Mouse (Mus musculus) c-Kit-positive CD71-positive TER-119-negative erythroid progenitor cells, embryonic 14.5 days (primary cell): Measurements from ENCODE around the gene Vps35l.

Experiments
- DNase-seq: peaks from one replicate; pipeline ENCODE4 v3.0.0-alpha.2; 2013; ENCODE audit warnings: low read depth

The Vps35l gene

GRCm38 (mm10) chr7:118739975-118740531 lies at the start of gene Vps35l:
TSS of gene Vps35l (plus strand) at chr7:118740226.
- peak; percentile 75 for DNase-seq

GRCm38 (mm10) chr7:118691287-118691686 lies 48.7 kb upstream of the Vps35l start:
- DNase-seq, result no peak

GRCm38 (mm10) chr7:118696146-118696545 lies 43.9 kb upstream of the Vps35l start:
- DNase-seq, result no peak

GRCm38 (mm10) chr7:118697168-118697567 lies 42.9 kb upstream of the Vps35l start:
- DNase-seq, result no peak

- no peak for DNase-seq
Observed at GRCm38 (mm10) chr7:118698882-118699281, 41.1 kb upstream of the Vps35l start.

- DNase-seq, result no peak
Observed at GRCm38 (mm10) chr7:118703144-118703561, 36.9 kb upstream of the Vps35l start.

GRCm38 (mm10) chr7:118704001-118704850 lies 35.8 kb upstream of the Vps35l start:
- no peak for DNase-seq

GRCm38 (mm10) chr7:118705101-118705961 lies 34.7 kb upstream of the Vps35l start, which contains the start of gene Gde1:
TSS of gene Gde1 (minus strand) at chr7:118705778.
- peak; percentile 77 for DNase-seq

- DNase-seq, result no peak
Observed at GRCm38 (mm10) chr7:118706051-118706450, 34.0 kb upstream of the Vps35l start.

- DNase-seq, result no peak
Observed at GRCm38 (mm10) chr7:118706488-118706887, 33.5 kb upstream of the Vps35l start.

GRCm38 (mm10) chr7:118707216-118707615 lies 32.8 kb upstream of the Vps35l start:
- DNase-seq, result no peak

- no peak for DNase-seq
Observed at GRCm38 (mm10) chr7:118708002-118708401, 32.0 kb upstream of the Vps35l start.

- no peak for DNase-seq
Observed at GRCm38 (mm10) chr7:118710776-118711175, 29.2 kb upstream of the Vps35l start.

- peak; percentile 95 for DNase-seq
Observed at GRCm38 (mm10) chr7:118712228-118713173, 27.5 kb upstream of the Vps35l start, which contains the start of gene Ccp110. TSS of gene Ccp110 (plus strand) at chr7:118712552.

GRCm38 (mm10) chr7:118714873-118715272 lies 25.2 kb upstream of the Vps35l start:
- no peak for DNase-seq

GRCm38 (mm10) chr7:118718066-118718465 lies 22.0 kb upstream of the Vps35l start:
- DNase-seq, result no peak

- no peak for DNase-seq
Observed at GRCm38 (mm10) chr7:118723927-118724326, 16.1 kb upstream of the Vps35l start.

- DNase-seq, result no peak
Observed at GRCm38 (mm10) chr7:118725459-118725858, 14.6 kb upstream of the Vps35l start.

GRCm38 (mm10) chr7:118728846-118729587 lies 11.0 kb upstream of the Vps35l start:
- DNase-seq, result no peak

GRCm38 (mm10) chr7:118731781-118732180 lies 8.2 kb upstream of the Vps35l start:
- DNase-seq, result no peak
